Mouse (Mus musculus) embryonic facial prominence, embryonic 11.5 days (tissue): ENCODE measurements around the gene Rpl4. TPM values are rescaled to one million over a fixed set of nuclear protein-coding genes. Genes with fewer than 3 reads are reported as not detected.

Experiments used
- ATAC-seq: fragments of 200-750 bp; cut with Nextera tagmentation; replicated peaks from 2 replicates; pipeline ENCODE4 v1.8.0; 2017; ENCODE audit warnings: low read depth; ENCODE audit not compliant: insufficient number of reproducible peaks, low FRiP score, low TSS enrichment
- DNase-seq: peaks from one replicate; pipeline ENCODE4 v3.0.0-alpha.2; 2015; ENCODE audit warnings: low spot score
- H3K27ac ChIP-seq: fragments of 300-500 bp; sonication (generic); replicated peaks from 2 replicates; pipeline ENCODE4 v1.5.1; 2014; ENCODE audit warnings: mild to moderate bottlenecking, low read depth, low read length, control low read depth
- H3K27me3 ChIP-seq: fragments of 300-500 bp; sonication (generic); 2 replicates; pipeline ENCODE4 v1.6.1; 2014; ENCODE audit warnings: mild to moderate bottlenecking, low read length, moderate library complexity, mixed read lengths; ENCODE audit not compliant: control insufficient read depth, insufficient read depth
- H3K36me3 ChIP-seq: fragments of 300-500 bp; sonication (generic); replicated peaks from 2 replicates; pipeline ENCODE4 v1.6.1; 2014; ENCODE audit warnings: low read depth, mild to moderate bottlenecking, low read length, moderate library complexity, mixed read lengths; ENCODE audit not compliant: control insufficient read depth, insufficient read depth
- H3K4me1 ChIP-seq: fragments of 300-500 bp; sonication (generic); 2 replicates; pipeline ENCODE4 v1.6.1; 2014; ENCODE audit warnings: low read length, mixed read lengths; ENCODE audit not compliant: control insufficient read depth, insufficient read depth
- H3K4me2 ChIP-seq: fragments of 300-500 bp; sonication (generic); 2 replicates; pipeline ENCODE4 v1.6.1; 2014; ENCODE audit warnings: low read depth, mild to moderate bottlenecking, control low read depth, low read length, moderate library complexity
- H3K4me3 ChIP-seq: fragments of 300-500 bp; sonication (generic); 2 replicates; pipeline ENCODE4 v1.5.1; 2014; ENCODE audit warnings: low read depth, low read length, control low read depth
- H3K9ac ChIP-seq: fragments of 300-500 bp; sonication (generic); replicated peaks from 2 replicates; pipeline ENCODE4 v1.6.1; 2014; ENCODE audit warnings: mild to moderate bottlenecking, control low read depth, low read length
- H3K9me3 ChIP-seq: fragments of 300-500 bp; sonication (generic); replicated peaks from 2 replicates; pipeline ENCODE4 v1.6.1; 2016; ENCODE audit warnings: mild to moderate bottlenecking, low read length, inconsistent platforms, mixed read lengths; ENCODE audit not compliant: control insufficient read depth
- WGBS: fragments of 180-500 bp; shearing (Covaris S2); extraction: QIAGEN DNeasy Blood & Tissue Kit; methylation state at CpG from one replicate; pipeline ENCODE4 v1.1.7; 2014; 5-methylcytosine and 5-hydroxymethylcytosine counted together
- polyA plus RNA-seq: library from polyadenylated mRNA; unstranded; fragments of >200 nt; fragmentation: Nextera tagmentation; extraction: Ambion mirVana; gene quantifications from 2 replicates; pipeline ENCODE4 v1.2.1, GENCODE M21; 2014

The Rpl4 gene
- polyA plus RNA-seq, 1 experiment from 2014 or later: 1,364 TPM

DNA sequence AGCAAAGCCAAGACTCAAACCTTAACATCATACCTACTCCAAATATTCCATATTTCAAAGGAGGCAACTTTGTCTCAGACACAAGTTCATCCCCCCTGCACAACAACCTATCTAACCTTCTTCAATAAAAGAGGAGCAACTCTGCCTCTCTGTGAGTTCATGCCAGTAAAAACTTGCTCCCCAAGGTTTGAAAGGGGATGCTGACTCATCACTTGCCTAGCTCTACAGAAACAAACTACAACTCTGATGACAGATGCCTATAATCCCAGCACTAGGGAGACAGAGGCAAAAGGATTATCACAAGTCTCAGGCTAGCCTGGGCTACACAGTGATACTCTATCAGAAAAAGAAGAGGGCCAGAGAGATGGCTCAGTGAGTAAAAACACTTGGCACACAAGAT lies 44.7 kb downstream of the Rpl4 start:
- Histone ChIP-seq H3K4me2 (no peak overlapping the region), H3K27ac (no peak overlapping the region), H3K4me3 (no peak overlapping the region), H3K36me3 (no peaks in the 10 kb centered on the region), H3K27me3 (no peaks in the 10 kb centered on the region), H3K9ac (no peak overlapping the region), H3K4me1 (no peaks in the 10 kb centered on the region), H3K9me3 (no peaks in the 10 kb centered on the region)
- no peak for ATAC-seq
- no peak for DNase-seq

DNA sequence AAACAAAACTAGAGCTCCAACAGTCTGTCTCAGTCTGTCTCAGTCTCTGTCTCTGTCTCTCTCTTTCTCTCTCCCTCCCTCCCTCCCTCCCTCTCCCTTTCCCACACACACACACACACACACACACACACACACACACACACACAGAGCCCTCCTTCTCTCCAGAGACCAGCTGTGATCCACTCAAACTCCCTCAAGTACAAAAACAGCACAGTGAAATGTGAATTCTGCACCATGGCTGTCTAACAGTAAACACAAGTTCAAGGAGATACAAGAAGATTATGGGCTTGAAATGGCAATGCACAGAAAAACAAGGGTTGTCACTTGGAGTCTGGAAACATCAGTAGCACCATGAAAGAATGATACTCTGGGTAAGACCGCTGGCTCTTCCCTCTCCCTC lies 46.1 kb downstream of the Rpl4 start:
- no peak overlapping the region for H3K4me2 ChIP-seq
- DNase-seq (no peak), ATAC-seq (no peak)
- H3K9me3 ChIP-seq: no peaks in the 10 kb centered on the region
- no peaks in the 10 kb centered on the region for H3K36me3 ChIP-seq
- H3K27ac ChIP-seq: no peak overlapping the region
- 57% methylated on average over 1 of the region's 1 CpGs for WGBS
- H3K9ac ChIP-seq: no peak overlapping the region
- H3K4me1 ChIP-seq: no peaks in the 10 kb centered on the region
- no peak overlapping the region for H3K4me3 ChIP-seq
- H3K27me3 ChIP-seq: no peaks in the 10 kb centered on the region

DNA sequence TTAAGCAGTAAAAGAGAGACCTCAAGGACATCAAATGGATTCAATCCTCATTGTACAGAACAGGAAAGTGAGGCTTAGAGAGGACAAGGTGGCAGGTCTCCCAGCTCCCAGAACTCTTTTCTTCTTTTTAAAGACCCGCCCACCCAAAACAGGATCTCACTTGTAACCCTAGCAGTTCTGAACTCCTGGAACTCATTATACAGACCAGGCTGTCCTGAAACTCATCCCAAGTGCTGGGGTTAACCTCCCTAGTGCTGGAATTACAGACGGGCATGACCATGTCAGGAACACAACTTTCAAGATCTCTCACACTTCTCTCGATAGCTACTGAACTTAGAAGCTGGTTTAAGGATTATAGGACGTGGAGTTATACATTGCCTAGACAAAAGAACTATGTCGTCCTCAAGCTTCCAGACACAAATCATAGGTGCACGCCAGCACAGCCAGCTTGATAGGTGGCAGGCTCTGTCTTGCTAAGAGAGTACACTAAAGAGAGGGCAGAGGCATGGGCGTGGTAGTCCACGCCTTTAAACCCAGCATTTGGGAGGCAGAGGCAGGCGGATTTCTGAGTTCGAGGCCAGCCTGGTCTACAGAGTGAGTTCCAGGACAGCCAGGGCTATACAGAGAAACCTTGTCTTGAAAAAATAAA lies 46.7 kb downstream of the Rpl4 start:
- 68% methylated on average over 10 of the region's 10 CpGs for WGBS
- Histone ChIP-seq H3K27ac (no peak overlapping the region), H3K4me3 (no peak overlapping the region), H3K4me2 (no peak overlapping the region), H3K36me3 (no peaks in the 10 kb centered on the region), H3K4me1 (no peaks in the 10 kb centered on the region), H3K9ac (no peak overlapping the region), H3K9me3 (no peaks in the 10 kb centered on the region), H3K27me3 (no peaks in the 10 kb centered on the region)
- DNase-seq (peak; percentile 57), ATAC-seq (no peak)

DNA sequence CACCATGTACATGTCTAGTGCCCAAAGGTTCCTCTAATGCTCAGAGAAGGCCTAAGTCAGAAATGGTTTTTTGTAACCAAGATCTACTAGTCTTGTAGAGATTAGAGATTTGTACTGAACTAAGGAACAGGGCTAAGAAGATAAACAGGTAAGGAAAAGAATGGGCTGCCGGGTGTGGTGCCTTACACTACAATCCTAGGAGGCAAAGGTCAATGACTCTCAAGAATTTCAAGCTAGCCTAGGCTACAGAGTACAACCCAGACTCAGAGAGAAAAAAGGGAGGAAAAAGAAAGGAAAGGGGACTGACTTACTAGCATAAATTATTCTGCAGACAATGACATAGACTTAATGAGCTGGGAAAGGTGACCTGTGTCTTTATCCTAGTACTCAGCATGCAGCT lies 47.4 kb downstream of the Rpl4 start:
- 71% methylated on average over 1 of the region's 1 CpGs for WGBS

DNA sequence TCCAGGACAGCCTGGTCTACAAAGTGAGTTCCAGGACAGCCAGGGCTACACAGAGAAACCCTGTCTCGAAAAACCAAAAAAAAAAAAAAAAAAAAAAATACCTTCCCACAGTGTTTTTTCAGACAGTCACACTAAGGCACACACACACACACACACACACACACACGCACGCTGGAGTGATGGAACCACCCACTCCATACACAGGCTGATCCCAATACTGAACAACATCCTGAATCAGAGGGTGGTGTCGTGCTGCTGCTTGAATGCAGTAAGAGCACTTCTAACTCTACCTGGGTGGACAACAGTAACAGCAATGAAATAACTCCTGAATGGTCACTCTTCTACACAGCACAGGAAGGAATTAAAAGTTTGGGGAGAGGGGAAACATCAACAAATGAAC lies 48.3 kb downstream of the Rpl4 start:
- no peak overlapping the region for H3K4me2 ChIP-seq
- ATAC-seq (no peak), DNase-seq (no peak)
- no peaks in the 10 kb centered on the region for H3K9me3 ChIP-seq
- H3K4me3 ChIP-seq: no peak overlapping the region
- WGBS: 93% methylated on average over 4 of the region's 4 CpGs
- H3K27me3 ChIP-seq: no peaks in the 10 kb centered on the region
- H3K27ac ChIP-seq: no peak overlapping the region
- H3K36me3 ChIP-seq: no peaks in the 10 kb centered on the region
- no peak overlapping the region for H3K9ac ChIP-seq
- H3K4me1 ChIP-seq: no peaks in the 10 kb centered on the region

More for the DNA sequence above, 47.4 kb downstream of the Rpl4 start:
- ATAC-seq (no peak), DNase-seq (no peak)
- Histone ChIP-seq H3K36me3 (no peaks in the 10 kb centered on the region), H3K4me2 (no peak overlapping the region), H3K4me3 (no peak overlapping the region), H3K27me3 (no peaks in the 10 kb centered on the region), H3K9ac (no peak overlapping the region), H3K9me3 (no peaks in the 10 kb centered on the region), H3K27ac (no peak overlapping the region), H3K4me1 (no peaks in the 10 kb centered on the region)

DNA sequence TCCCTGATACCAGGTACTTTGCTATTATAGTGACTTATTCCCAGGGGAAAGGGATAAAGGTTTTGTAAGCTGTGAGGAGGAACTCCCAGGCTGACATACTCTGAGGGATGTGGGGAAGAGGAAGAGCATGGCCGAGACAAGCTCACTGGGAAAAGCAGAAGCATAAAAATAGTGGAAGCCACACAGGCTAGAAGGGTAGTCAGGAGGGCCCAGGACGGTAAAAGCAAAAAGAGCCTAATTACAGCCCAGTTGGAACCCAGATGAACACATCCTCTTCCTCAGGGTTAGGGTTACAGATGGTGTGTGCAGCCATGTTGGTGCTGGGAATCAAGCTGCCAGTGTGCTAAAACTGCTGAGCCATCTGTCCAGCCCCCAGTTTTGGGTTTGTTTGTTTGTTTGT lies 48.9 kb downstream of the Rpl4 start:
- ATAC-seq: no peak

DNA sequence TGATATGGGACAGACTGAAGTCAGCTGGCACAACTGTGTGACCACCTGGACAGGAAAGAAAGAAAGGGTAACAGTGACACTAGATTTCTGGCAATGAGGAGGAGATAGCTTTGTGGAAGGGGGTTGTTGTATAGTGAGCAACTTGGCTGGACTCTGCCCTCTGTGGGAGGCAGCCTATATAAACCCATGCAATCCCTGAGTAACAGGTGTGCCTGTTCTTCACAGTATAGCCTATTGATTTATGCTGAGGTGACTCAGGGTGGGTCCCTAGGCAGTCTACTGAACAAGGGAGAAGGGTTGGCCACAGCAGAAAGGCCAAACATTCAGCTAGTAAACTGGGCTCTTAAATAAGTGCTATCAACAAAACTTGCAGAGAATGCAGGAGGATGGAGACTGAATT lies 52.6 kb downstream of the Rpl4 start:
- ATAC-seq: no peak
- Histone ChIP-seq H3K36me3 (no peaks in the 10 kb centered on the region), H3K27ac (no peak overlapping the region), H3K27me3 (no peaks in the 10 kb centered on the region), H3K9me3 (no peaks in the 10 kb centered on the region), H3K4me3 (no peak overlapping the region), H3K4me2 (no peak overlapping the region), H3K4me1 (no peaks in the 10 kb centered on the region), H3K9ac (no peak overlapping the region)
- no peak for DNase-seq

More for the DNA sequence above, 48.9 kb downstream of the Rpl4 start:
- Histone ChIP-seq H3K27me3 (no peaks in the 10 kb centered on the region), H3K4me3 (no peak overlapping the region), H3K4me2 (no peak overlapping the region), H3K36me3 (no peaks in the 10 kb centered on the region), H3K4me1 (no peaks in the 10 kb centered on the region), H3K27ac (no peak overlapping the region), H3K9ac (no peak overlapping the region), H3K9me3 (no peaks in the 10 kb centered on the region)
- 68% methylated on average over 2 of the region's 2 CpGs for WGBS
- DNase-seq: no peak

DNA sequence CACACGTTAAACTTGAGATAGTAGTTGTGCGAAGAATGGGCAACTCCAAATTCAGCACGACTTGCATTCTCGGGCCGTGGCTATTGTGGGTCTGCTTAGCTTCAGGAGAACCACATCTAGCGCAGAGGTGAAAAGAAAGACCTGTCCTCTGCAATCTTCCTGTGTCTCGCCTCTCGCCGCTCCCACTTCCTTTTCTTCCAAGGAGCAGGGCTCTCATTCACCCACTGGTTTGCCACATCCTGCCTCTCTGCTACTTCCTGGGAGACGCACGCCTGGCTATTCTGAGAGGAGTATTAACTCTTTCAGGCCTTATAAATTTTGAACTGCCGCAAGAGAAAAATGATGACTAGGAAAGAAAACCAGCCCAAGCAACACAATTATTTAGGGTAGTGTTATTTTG lies 54.6 kb downstream of the Rpl4 start:
- ATAC-seq (no peak), DNase-seq (no peak)
- WGBS: 85% methylated on average over 12 of the region's 12 CpGs
- no peak overlapping the region for H3K4me2 ChIP-seq
- peaks cover 3% of the 10 kb centered on the region; the same call in 1 of the 2 replicates for H3K4me1 ChIP-seq
- H3K27me3 ChIP-seq: no peaks in the 10 kb centered on the region
- no peaks in the 10 kb centered on the region for H3K9me3 ChIP-seq
- H3K27ac ChIP-seq: no peak overlapping the region
- H3K36me3 ChIP-seq: no peaks in the 10 kb centered on the region
- H3K9ac ChIP-seq: no peak overlapping the region
- H3K4me3 ChIP-seq: no peak overlapping the region
